Mouse (Mus musculus) heart, embryonic 15.5 days (tissue): ENCODE results near the gene Rbm47. TPM values are rescaled to one million over a fixed set of nuclear protein-coding genes. Genes with fewer than 3 reads are reported as not detected.

Source experiments
- ATAC-seq: fragments of 200-750 bp; cut with Nextera tagmentation; replicated peaks from 2 replicates; pipeline ENCODE4 v1.8.0; 2017; ENCODE audit warnings: low read depth, moderate TSS enrichment; ENCODE audit not compliant: insufficient number of reproducible peaks, insufficient read depth, low FRiP score
- H3K27ac ChIP-seq: fragments of 300-500 bp; sonication (generic); 2 replicates; pipeline ENCODE4 v1.5.1; 2015; ENCODE audit warnings: mild to moderate bottlenecking, inconsistent platforms
- H3K27me3 ChIP-seq: fragments of 300-500 bp; sonication (generic); 2 replicates; pipeline ENCODE4 v1.6.1; 2015; ENCODE audit warnings: inconsistent platforms
- H3K36me3 ChIP-seq: fragments of 300-500 bp; sonication (generic); 2 replicates; pipeline ENCODE4 v1.6.1; 2015; ENCODE audit warnings: mild to moderate bottlenecking, inconsistent platforms
- H3K4me1 ChIP-seq: fragments of 300-500 bp; sonication (generic); replicated peaks from 2 replicates; pipeline ENCODE4 v1.6.1; 2015; ENCODE audit warnings: inconsistent platforms
- H3K4me2 ChIP-seq: fragments of 300-500 bp; sonication (generic); 2 replicates; pipeline ENCODE4 v1.6.1; 2015; ENCODE audit warnings: inconsistent platforms, mild to moderate bottlenecking, moderate library complexity
- H3K4me3 ChIP-seq: fragments of 300-500 bp; sonication (generic); 2 replicates; pipeline ENCODE4 v1.5.1; 2015; ENCODE audit warnings: mild to moderate bottlenecking, inconsistent platforms
- H3K9ac ChIP-seq: fragments of 300-500 bp; sonication (generic); 2 replicates; pipeline ENCODE4 v1.6.1; 2015; ENCODE audit warnings: mild to moderate bottlenecking, inconsistent platforms
- H3K9me3 ChIP-seq: fragments of 300-500 bp; sonication (generic); replicated peaks from 2 replicates; pipeline ENCODE4 v1.6.1; 2016; ENCODE audit warnings: inconsistent platforms
- WGBS: fragments of 180-500 bp; shearing (Covaris S2); methylation state at CpG from one replicate; pipeline ENCODE4 v1.1.7; 2015; ENCODE audit warnings: mixed read lengths; 5-methylcytosine and 5-hydroxymethylcytosine counted together
- microRNA-seq: library from miRNA; unstranded; fragments of <30 nt; microRNA quantifications from one replicate; pipeline ENCODE4, GENCODE M21; 2016
- polyA plus RNA-seq: library from polyadenylated mRNA; unstranded; fragments of >200 nt; fragmentation: Nextera tagmentation; extraction: Ambion mirVana; gene quantifications from 2 replicates; pipeline ENCODE4 v1.2.1, GENCODE M21; 2015

Gene Rbm47
- polyA plus RNA-seq, 1 experiment from 2014 or later, result 2.1 TPM

DNA sequence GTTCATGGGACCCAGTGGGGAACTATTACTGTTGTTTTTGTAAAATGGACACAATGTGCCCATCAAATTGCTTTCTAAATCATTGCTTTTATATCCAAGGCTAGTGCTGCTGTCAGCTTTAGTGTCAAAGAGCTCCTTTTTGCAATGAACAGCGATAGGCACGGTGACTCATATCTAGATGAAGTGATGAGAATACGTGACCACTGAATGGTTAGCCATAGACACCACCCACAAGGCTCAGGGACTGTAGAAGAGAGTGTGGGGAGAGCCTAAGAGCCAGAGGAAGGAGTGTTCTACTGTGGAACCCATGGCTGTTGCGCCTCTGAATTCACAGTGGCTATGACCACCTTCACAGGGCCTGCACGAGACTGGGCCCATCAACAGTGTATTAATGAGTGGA lies 186.5 kb downstream of the Rbm47 start:
- Histone ChIP-seq H3K9ac (no peak overlapping the region), H3K4me3 (no peak overlapping the region), H3K4me2 (no peak overlapping the region), H3K9me3 (no peaks in the 10 kb centered on the region), H3K4me1 (no peaks in the 10 kb centered on the region), H3K27ac (no peak overlapping the region), H3K36me3 (no peaks in the 10 kb centered on the region), H3K27me3 (no peaks in the 10 kb centered on the region)
- 93% methylated on average over 5 of the region's 5 CpGs for WGBS
- no peak for ATAC-seq

DNA sequence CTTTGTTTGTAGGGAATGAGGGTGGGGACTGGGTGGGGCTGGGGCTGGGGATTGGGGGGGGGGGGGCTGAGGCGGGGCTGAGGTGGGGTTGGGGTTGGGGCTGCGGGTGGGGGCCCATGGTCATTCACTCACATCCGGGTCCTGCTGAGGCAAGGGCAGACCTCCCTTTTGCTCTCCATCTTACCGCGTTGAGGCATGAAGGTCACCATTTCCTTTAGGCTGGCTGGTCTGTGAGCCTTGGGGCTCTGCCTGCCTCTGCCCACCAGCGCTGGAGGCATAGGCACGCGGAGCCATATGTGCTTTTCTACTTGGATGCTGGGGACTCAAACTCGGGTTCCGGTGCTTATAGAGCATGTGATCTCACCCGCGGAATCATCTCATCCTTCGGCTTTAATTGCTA lies 197.2 kb downstream of the Rbm47 start:
- no peaks in the 10 kb centered on the region for H3K4me1 ChIP-seq
- no peak overlapping the region for H3K4me3 ChIP-seq
- H3K9ac ChIP-seq, result no peak overlapping the region
- H3K4me2 ChIP-seq, result no peak overlapping the region
- ATAC-seq, result no peak
- no peak overlapping the region for H3K27ac ChIP-seq
- no peaks in the 10 kb centered on the region for H3K36me3 ChIP-seq
- H3K27me3 ChIP-seq, result no peaks in the 10 kb centered on the region
- 86% methylated on average over 13 of the region's 13 CpGs for WGBS
- H3K9me3 ChIP-seq, result no peaks in the 10 kb centered on the region

DNA sequence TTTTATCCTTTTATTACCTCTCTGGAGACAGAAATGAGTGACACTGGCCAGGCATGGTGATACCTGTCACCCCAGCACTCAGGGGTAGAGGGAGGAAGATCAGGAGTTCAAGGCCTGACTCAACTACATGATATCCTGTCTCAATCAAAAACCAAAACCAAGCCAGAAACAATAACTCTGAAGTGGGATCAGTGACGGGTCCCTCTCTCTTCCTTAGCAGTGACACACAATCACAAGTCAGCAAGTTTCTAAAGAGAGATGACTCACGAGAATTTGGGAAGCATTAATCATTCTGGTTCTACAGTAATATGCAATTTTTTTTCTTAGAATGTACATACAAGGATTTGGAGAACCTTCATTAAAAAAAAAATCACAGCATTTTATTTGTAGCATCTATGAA lies 199.7 kb downstream of the Rbm47 start:
- no peak overlapping the region for H3K27ac ChIP-seq

DNA sequence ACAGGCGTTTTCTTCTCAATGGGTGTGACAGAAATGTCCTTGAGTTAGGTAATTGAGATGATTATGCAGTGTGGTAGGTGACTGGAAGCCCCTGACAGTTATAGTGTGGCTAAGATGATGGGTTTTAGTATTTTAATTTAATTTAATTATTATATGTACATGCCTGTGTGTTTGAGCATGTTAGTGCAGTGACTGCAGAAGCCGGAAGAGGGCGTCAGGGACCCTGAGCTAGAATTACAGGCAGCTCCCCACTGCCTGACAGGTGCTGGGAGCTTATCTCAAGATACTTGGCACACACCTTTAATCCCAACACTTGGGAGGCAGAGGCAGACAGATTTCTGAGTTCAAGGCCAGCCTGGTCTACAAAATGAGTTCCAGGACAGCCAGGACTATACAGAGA lies 204.9 kb downstream of the Rbm47 start:
- Histone ChIP-seq H3K36me3 (no peaks in the 10 kb centered on the region), H3K9me3 (no peaks in the 10 kb centered on the region), H3K27me3 (no peaks in the 10 kb centered on the region), H3K4me2 (no peak overlapping the region), H3K4me1 (no peaks in the 10 kb centered on the region; the same call in 1 of the 2 replicates), H3K9ac (no peak overlapping the region), H3K4me3 (no peak overlapping the region), H3K27ac (no peak overlapping the region)
- WGBS, result 87% methylated on average over 3 of the region's 3 CpGs
- no peak for ATAC-seq

More for the DNA sequence above, 199.7 kb downstream of the Rbm47 start:
- no peak for ATAC-seq
- no peaks in the 10 kb centered on the region for H3K27me3 ChIP-seq
- no peak overlapping the region for H3K4me3 ChIP-seq
- no peak overlapping the region for H3K9ac ChIP-seq
- H3K4me1 ChIP-seq, result no peaks in the 10 kb centered on the region; the same call in 1 of the 2 replicates
- no peaks in the 10 kb centered on the region for H3K36me3 ChIP-seq
- 55% methylated on average over 2 of the region's 2 CpGs for WGBS
- H3K4me2 ChIP-seq, result no peak overlapping the region
- no peaks in the 10 kb centered on the region for H3K9me3 ChIP-seq

DNA sequence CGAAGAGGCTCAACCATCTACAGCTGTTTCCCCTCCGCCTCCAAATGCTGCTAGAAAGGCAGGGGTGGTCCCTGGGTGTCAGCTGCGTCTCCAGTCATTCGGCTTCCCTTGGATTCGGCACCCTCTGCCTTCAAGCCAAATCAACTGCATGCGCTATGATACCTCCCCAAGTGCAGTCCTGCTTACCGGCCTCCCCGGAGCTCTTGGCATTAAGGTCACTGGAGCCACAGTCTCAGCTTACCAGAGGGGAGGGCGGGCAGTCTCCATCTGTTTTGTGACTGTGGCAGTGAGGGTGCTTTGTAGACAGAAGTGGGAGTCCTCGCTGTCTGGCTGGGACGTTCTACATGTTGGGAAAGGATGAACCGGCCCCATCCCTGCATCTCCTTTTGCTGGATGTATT lies 205.8 kb downstream of the Rbm47 start:
- ATAC-seq, result no peak

More for the DNA sequence above, 205.8 kb downstream of the Rbm47 start:
- H3K36me3 ChIP-seq, result no peaks in the 10 kb centered on the region
- no peak overlapping the region for H3K27ac ChIP-seq
- no peak overlapping the region for H3K4me3 ChIP-seq
- no peaks in the 10 kb centered on the region; the same call in 1 of the 2 replicates for H3K4me1 ChIP-seq
- H3K4me2 ChIP-seq, result no peak overlapping the region
- H3K27me3 ChIP-seq, result no peaks in the 10 kb centered on the region
- no peaks in the 10 kb centered on the region for H3K9me3 ChIP-seq
- WGBS, result 56% methylated on average over 12 of the region's 12 CpGs
- no peak overlapping the region for H3K9ac ChIP-seq

Small RNAs within 50 kb of the gene (microRNA-seq; reads per million reads assigned to microRNA genes)
- not detected for gene Gm25952

Other genes starting within 250 kb of the Rbm47 start
- gene Chrna9, start 238.2 kb downstream of the Rbm47 start, polyA plus RNA-seq, result 0.21 and 2.5 TPM in 2 replicates
- gene 9130230L23Rik, start 168.8 kb downstream of the Rbm47 start, polyA plus RNA-seq, result 0.13 and 0.60 TPM in 2 replicates
- gene Nsun7, start 86.8 kb upstream of the Rbm47 start, polyA plus RNA-seq, result 0.21 and 0.33 TPM in 2 replicates